Mouse (Mus musculus) ES-E14 (cell line): ENCODE results near the gene Mrpl54.

ENCODE experiments used
- CHD2 ChIP-seq: IDR thresholded peaks from 2 replicates; pipeline ENCODE4 v1.6.1; 2014; ENCODE audit warnings: mild to moderate bottlenecking, low read depth, low read length, inconsistent platforms
- HCFC1 ChIP-seq: IDR thresholded peaks from 2 replicates; pipeline ENCODE4 v1.6.1; 2012; ENCODE audit warnings: low read length, inconsistent platforms, borderline replicate concordance; ENCODE audit not compliant: insufficient read depth
- MAFK ChIP-seq: IDR thresholded peaks from 2 replicates; pipeline ENCODE4 v1.6.1; 2014; ENCODE audit warnings: mild to moderate bottlenecking, low read depth, low read length, inconsistent platforms; ENCODE audit not compliant: insufficient read depth
- ZNF384 ChIP-seq: IDR thresholded peaks from 2 replicates; pipeline ENCODE4 v1.6.1; 2012; ENCODE audit warnings: low read depth, low read length, inconsistent platforms

DNA sequence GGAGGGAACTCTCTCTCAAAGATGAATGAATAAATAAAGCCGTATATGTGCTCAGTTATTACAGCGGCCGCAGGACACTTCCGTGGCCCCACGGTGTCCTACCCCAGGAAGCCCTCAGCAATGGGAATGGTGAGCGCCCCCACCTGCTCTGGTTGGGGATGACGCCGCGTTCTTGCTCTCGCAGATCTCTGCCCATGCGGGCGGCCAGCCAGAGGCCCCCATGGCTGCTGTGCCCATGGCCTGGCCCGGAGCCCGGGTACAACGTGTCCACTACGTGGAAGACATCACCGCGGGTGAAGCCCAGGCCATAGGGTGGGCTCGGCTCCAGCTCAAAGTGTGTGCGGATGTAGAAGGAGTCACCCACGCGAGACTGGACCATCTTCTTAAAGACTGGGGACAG lies 10.9 kb upstream of the Mrpl54 start:
- no peak for TF ChIP-seq MAFK
- no peak for TF ChIP-seq ZNF384
- no peak for TF ChIP-seq CHD2
- no peak for TF ChIP-seq HCFC1
